Mouse (Mus musculus): ENCODE results near the gene Tpo. TPM values are rescaled to one million over a fixed set of nuclear protein-coding genes. Genes with fewer than 3 reads are reported as not detected.

Tpo gene
- polyA plus RNA-seq, 1 experiment from 2014 or later: 0.18 TPM

DNA sequence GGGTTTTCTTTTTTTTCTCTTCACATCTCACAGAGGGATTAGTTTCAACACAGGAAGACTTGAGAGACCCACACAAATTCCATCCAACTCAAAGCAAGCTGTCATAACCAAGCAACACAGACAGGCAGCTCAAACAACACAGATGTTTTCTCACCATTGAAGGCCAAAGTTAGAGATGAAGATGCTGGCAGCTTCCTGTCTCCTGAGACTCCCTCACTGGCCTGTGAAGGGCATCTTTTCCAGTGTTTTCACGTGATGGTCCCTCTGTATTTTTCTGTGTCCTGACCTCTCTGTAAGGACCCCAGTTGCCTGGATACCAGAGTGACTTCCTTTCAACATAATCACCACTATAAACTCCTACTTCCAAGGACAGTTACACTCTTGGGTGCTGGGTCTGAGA, 97.0 kb downstream of the Tpo start:
- Histone ChIP-seq H3K4me1 (replicated peaks; ENCODE audit: control insufficient read depth, insufficient read depth, low read length) (peaks cover 3% of the 10 kb centered on the region; the same call in 1 of the 2 replicates), H3K4me2 (ENCODE audit: low read length) (no peak overlapping the region), H3K27me3 (replicated peaks; ENCODE audit: control insufficient read depth, insufficient read depth, low read length) (no peaks in the 10 kb centered on the region), H3K36me3 (ENCODE audit: control insufficient read depth, insufficient read depth) (no peaks in the 10 kb centered on the region), H3K9me3 (ENCODE audit: control insufficient read depth, low read length) (no peaks in the 10 kb centered on the region), H3K4me3 (replicated peaks; ENCODE audit: low read length) (no peak overlapping the region), H3K27ac (ENCODE audit: low read length) (no peak overlapping the region), H3K9ac (replicated peaks; ENCODE audit: low read depth, low read length) (no peak overlapping the region)
- 55% methylated on average over 1 of the region's 1 CpGs for WGBS
- no peak for ATAC-seq

- WGBS: 86% methylated on average over 5 of the region's 5 CpGs
These were observed 97.7 kb downstream of the Tpo start for GRCm38 (mm10) chr12:30034681-30035080.

GRCm38 (mm10) chr12:30030571-30030970, 101.9 kb downstream of the Tpo start:
- Histone ChIP-seq H3K27me3 (replicated peaks; ENCODE audit: control insufficient read depth, insufficient read depth, low read length) (no peaks in the 10 kb centered on the region), H3K27ac (ENCODE audit: low read length) (no peak overlapping the region), H3K4me2 (ENCODE audit: low read length) (no peak overlapping the region), H3K4me1 (replicated peaks; ENCODE audit: control insufficient read depth, insufficient read depth, low read length) (no peaks in the 10 kb centered on the region), H3K9me3 (ENCODE audit: control insufficient read depth, low read length) (no peaks in the 10 kb centered on the region), H3K4me3 (replicated peaks; ENCODE audit: low read length) (no peak overlapping the region), H3K9ac (replicated peaks; ENCODE audit: low read depth, low read length) (no peak overlapping the region), H3K36me3 (ENCODE audit: control insufficient read depth, insufficient read depth) (no peaks in the 10 kb centered on the region)
- ATAC-seq: no peak
- WGBS: 95% methylated on average over 5 of the region's 5 CpGs

More at GRCm38 (mm10) chr12:30034681-30035080, 97.7 kb downstream of the Tpo start:
- ATAC-seq: no peak
- Histone ChIP-seq H3K4me1 (replicated peaks; ENCODE audit: control insufficient read depth, insufficient read depth, low read length) (peaks cover 3% of the 10 kb centered on the region; the same call in 1 of the 2 replicates), H3K27me3 (replicated peaks; ENCODE audit: control insufficient read depth, insufficient read depth, low read length) (no peaks in the 10 kb centered on the region), H3K4me2 (ENCODE audit: low read length) (no peak overlapping the region), H3K36me3 (ENCODE audit: control insufficient read depth, insufficient read depth) (no peaks in the 10 kb centered on the region), H3K4me3 (replicated peaks; ENCODE audit: low read length) (no peak overlapping the region), H3K9ac (replicated peaks; ENCODE audit: low read depth, low read length) (no peak overlapping the region), H3K9me3 (ENCODE audit: control insufficient read depth, low read length) (no peaks in the 10 kb centered on the region), H3K27ac (ENCODE audit: low read length) (no peak overlapping the region)

GRCm38 (mm10) chr12:30029111-30029510, 103.3 kb downstream of the Tpo start:
- Histone ChIP-seq H3K36me3 (ENCODE audit: control insufficient read depth, insufficient read depth) (no peaks in the 10 kb centered on the region), H3K27me3 (replicated peaks; ENCODE audit: control insufficient read depth, insufficient read depth, low read length) (no peaks in the 10 kb centered on the region), H3K27ac (ENCODE audit: low read length) (no peak overlapping the region), H3K9ac (replicated peaks; ENCODE audit: low read depth, low read length) (no peak overlapping the region), H3K4me3 (replicated peaks; ENCODE audit: low read length) (no peak overlapping the region), H3K4me1 (replicated peaks; ENCODE audit: control insufficient read depth, insufficient read depth, low read length) (no peaks in the 10 kb centered on the region), H3K4me2 (ENCODE audit: low read length) (no peak overlapping the region), H3K9me3 (ENCODE audit: control insufficient read depth, low read length) (no peaks in the 10 kb centered on the region)
- ATAC-seq: no peak
- WGBS: 90% methylated on average over 1 of the region's 1 CpGs

DNA sequence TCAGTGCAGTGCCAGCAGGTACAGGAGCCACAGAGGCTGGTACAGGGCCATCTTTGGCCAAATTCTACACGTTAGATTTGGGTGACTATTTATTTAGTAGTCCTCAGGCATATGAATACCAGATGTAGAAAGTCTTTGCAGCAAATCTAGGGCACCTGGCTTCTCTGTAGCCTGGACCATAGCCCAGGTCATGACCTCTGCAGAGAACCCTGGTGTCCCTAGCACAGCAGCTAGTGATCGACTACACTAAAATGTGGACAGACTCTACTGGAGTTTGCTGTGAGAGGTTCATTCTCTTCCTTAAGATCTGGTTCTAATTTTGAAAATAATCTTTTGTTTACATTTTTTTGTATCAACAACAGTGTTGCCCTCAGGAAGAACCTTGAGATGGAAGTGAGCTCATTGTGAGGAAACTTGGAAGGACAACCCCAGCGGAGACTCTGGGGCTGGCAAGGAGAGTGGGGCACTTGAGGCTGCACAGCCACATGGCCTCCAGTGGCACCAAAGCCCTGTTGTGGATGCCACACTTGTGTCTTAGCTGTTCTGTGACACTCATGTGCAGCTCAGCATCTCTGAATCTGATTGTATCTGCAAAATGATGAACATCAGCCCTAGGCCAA, 104.6 kb downstream of the Tpo start:
- Histone ChIP-seq H3K9ac (replicated peaks; ENCODE audit: low read depth, low read length) (no peak overlapping the region), H3K4me2 (ENCODE audit: low read length) (no peak overlapping the region), H3K27me3 (replicated peaks; ENCODE audit: control insufficient read depth, insufficient read depth, low read length) (no peaks in the 10 kb centered on the region), H3K36me3 (ENCODE audit: control insufficient read depth, insufficient read depth) (no peaks in the 10 kb centered on the region), H3K4me1 (replicated peaks; ENCODE audit: control insufficient read depth, insufficient read depth, low read length) (no peaks in the 10 kb centered on the region), H3K9me3 (ENCODE audit: control insufficient read depth, low read length) (no peaks in the 10 kb centered on the region), H3K27ac (ENCODE audit: low read length) (no peak overlapping the region), H3K4me3 (replicated peaks; ENCODE audit: low read length) (no peak overlapping the region)
- no peak for ATAC-seq
- 84% methylated on average over 3 of the region's 3 CpGs for WGBS

DNA sequence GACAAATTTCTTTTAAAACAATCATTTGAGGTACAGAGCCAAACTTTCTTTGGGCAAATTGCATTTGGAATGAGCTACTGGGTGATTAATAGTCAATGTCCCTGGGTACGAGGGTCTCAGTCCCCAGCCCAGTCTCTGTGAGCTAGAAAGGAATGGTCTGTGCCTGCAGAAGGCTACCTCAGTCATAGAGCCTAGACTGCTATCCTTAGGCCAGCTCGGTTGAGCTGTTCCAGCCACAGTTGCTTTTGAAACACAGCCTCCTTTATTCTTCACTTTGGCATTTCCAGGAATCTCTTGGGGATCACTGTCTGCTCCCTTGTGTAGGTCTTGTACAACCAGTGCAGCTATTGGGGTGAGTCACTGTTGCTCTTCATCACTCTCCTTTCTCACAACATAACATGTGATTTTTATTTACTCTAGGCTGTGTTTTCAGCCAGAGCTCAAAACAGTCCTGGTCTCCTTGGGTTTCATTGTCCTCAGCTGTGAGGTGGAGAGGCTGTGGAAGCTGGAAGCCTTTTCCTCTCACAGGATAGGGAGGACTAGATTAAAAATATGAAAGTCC, 108.1 kb downstream of the Tpo start:
- H3K27me3 ChIP-seq (replicated peaks; ENCODE audit: control insufficient read depth, insufficient read depth, low read length): no peaks in the 10 kb centered on the region
- no peak overlapping the region for H3K27ac ChIP-seq (ENCODE audit: low read length)
- no peak overlapping the region for H3K4me3 ChIP-seq (replicated peaks; ENCODE audit: low read length)
- WGBS: 39% methylated on average over 2 of the region's 2 CpGs
- no peaks in the 10 kb centered on the region for H3K9me3 ChIP-seq (ENCODE audit: control insufficient read depth, low read length)
- peak; percentile 52; the same call in 1 of the 2 replicates for ATAC-seq
- H3K4me2 ChIP-seq (ENCODE audit: low read length): no peak overlapping the region
- H3K4me1 ChIP-seq (replicated peaks; ENCODE audit: control insufficient read depth, insufficient read depth, low read length): no peaks in the 10 kb centered on the region
- no peaks in the 10 kb centered on the region for H3K36me3 ChIP-seq (ENCODE audit: control insufficient read depth, insufficient read depth)
- no peak overlapping the region for H3K9ac ChIP-seq (replicated peaks; ENCODE audit: low read depth, low read length)

DNA sequence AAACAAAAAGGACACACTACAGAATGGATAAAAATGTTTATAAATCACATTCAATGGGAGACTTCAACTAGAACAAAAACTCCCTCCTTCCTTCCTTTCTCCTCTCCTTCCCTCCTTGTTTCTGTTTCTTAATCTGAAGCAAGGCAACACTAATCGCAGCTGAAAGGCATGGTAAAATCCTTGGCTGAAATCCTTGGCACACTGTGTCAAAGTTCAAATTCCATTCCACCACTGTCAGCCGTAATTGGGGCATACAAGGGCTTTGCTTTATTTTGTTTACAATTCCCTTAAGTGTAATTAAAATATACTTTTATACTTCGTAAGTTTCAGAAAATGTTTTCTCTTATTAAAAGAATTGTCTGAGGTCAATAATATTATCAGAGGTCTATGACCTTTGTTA, 108.9 kb downstream of the Tpo start:
- H3K9me3 ChIP-seq (ENCODE audit: control insufficient read depth, low read length): no peaks in the 10 kb centered on the region
- H3K4me2 ChIP-seq (ENCODE audit: low read length): no peak overlapping the region
- H3K4me3 ChIP-seq (replicated peaks; ENCODE audit: low read length): no peak overlapping the region
- no peaks in the 10 kb centered on the region for H3K4me1 ChIP-seq (replicated peaks; ENCODE audit: control insufficient read depth, insufficient read depth, low read length)
- no peak for ATAC-seq
- H3K27ac ChIP-seq (ENCODE audit: low read length): no peak overlapping the region
- H3K36me3 ChIP-seq (ENCODE audit: control insufficient read depth, insufficient read depth): no peaks in the 10 kb centered on the region
- H3K9ac ChIP-seq (replicated peaks; ENCODE audit: low read depth, low read length): no peak overlapping the region
- 22% methylated on average over 3 of the region's 3 CpGs for WGBS
- no peaks in the 10 kb centered on the region for H3K27me3 ChIP-seq (replicated peaks; ENCODE audit: control insufficient read depth, insufficient read depth, low read length)

DNA sequence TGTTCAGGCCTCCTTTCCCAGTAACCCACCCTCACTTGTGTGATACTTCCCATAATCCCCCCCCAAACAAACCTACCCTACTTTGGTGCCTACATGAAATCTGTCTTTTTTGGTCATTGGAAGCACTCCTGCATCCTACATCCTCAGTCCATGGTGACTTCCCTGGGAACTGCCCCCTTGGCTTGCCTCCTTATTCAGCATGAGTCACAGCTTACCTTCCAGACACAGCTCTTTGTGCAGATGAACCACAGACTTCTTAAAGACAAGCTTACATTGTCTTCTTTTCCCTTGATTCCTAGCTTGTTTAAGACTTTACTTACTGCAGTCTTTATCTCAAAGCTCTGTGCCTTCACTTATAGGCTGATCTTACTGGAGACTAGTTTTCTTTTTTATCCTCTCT, 112.0 kb downstream of the Tpo start:
- ATAC-seq: no peak
- H3K4me3 ChIP-seq (replicated peaks; ENCODE audit: low read length): no peak overlapping the region
- H3K4me1 ChIP-seq (replicated peaks; ENCODE audit: control insufficient read depth, insufficient read depth, low read length): peaks cover 4% of the 10 kb centered on the region; the same call in 1 of the 2 replicates
- no peak overlapping the region for H3K4me2 ChIP-seq (ENCODE audit: low read length)
- H3K9me3 ChIP-seq (ENCODE audit: control insufficient read depth, low read length): no peaks in the 10 kb centered on the region
- H3K9ac ChIP-seq (replicated peaks; ENCODE audit: low read depth, low read length): no peak overlapping the region
- H3K27me3 ChIP-seq (replicated peaks; ENCODE audit: control insufficient read depth, insufficient read depth, low read length): no peaks in the 10 kb centered on the region
- H3K27ac ChIP-seq (ENCODE audit: low read length): no peak overlapping the region
- 0 out of 2 replicates have a peak, but pooled peaks cover 3% of the 10 kb centered on the region for H3K36me3 ChIP-seq (ENCODE audit: control insufficient read depth, insufficient read depth)

DNA sequence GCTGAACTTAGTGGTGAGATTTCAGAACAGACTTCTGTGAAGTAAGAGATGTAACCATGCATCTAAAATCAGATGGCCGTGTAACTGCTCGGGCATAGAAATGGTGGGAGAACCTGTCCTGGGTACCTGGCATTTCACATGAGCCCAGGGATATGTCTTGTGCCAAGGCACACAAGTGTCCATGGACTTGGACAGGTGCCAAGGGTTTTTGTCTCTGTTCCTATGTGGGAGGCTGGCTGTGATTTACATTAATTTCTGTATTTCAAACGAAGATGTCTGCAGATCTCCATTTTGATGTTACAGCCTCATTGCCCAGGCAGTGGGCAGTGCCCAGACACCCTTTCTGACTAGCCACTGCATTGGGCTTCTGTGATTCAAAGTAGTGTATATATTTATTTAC, 115.3 kb downstream of the Tpo start:
- Histone ChIP-seq H3K4me1 (replicated peaks; ENCODE audit: control insufficient read depth, insufficient read depth, low read length) (peaks cover 4% of the 10 kb centered on the region; the same call in 1 of the 2 replicates), H3K27me3 (replicated peaks; ENCODE audit: control insufficient read depth, insufficient read depth, low read length) (no peaks in the 10 kb centered on the region), H3K4me2 (ENCODE audit: low read length) (no peak overlapping the region), H3K36me3 (ENCODE audit: control insufficient read depth, insufficient read depth) (peaks cover 14% of the 10 kb centered on the region), H3K9ac (replicated peaks; ENCODE audit: low read depth, low read length) (no peak overlapping the region), H3K4me3 (replicated peaks; ENCODE audit: low read length) (no peak overlapping the region), H3K27ac (ENCODE audit: low read length) (no peak overlapping the region), H3K9me3 (ENCODE audit: control insufficient read depth, low read length) (no peaks in the 10 kb centered on the region)
- 71% methylated on average over 3 of the region's 3 CpGs for WGBS
- no peak for ATAC-seq

Measured in forebrain, embryonic 16.5 days (tissue).